Mouse (Mus musculus): ENCODE results near the gene Wnt7b.

Gene Wnt7b

DNA sequence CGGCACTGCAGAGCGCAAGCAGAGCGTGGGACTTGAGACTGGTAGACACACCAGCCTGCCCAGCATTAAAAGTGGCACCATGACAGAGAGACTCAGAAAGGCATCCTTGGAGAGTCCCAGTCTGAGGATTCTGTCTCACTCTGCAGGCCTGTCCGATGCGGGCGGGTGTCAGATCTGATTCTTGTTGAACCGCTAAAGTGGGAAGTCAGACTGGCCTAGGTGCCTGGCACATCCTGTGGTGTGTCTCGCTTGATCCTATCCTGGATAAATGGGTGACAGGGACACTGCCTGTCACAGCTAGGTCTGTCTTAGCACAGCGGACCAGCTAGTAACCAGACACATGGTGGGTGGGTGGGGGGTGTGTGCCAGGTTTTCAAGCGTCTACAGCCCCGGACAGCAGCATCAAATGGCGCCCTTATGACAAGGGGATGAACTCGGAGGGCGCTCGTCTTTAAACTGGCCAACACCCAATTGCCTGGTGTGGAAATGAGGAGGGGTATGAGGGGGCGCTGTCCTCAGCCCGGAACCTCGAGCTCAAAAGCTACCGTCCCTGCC, at the start of gene Wnt7b:
TSS of gene Wnt7b (minus strand) at position 118 of the 555 bp plus-strand sequence.
- no peak for DNase-seq

DNA sequence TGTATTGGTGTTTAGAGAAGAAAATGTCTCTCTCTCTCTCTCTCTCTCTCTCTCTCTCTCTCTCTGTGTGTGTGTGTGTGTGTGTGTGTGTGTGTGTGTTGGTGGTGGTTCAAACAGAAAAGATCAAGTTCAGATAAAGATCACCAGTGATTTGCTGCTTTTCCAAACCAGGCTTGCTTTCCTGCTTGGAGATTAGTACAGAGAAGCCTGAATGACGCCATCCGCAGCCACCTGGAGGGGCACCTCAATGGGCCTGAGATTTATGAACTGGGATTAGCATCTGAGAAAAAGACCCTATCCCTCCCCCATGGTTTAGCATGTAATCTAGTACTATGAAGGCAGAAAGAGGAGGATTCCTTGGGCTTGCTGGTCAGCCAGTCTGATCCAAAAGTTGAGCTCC, 49.3 kb upstream of the Wnt7b start:
- no peak for DNase-seq

DNA sequence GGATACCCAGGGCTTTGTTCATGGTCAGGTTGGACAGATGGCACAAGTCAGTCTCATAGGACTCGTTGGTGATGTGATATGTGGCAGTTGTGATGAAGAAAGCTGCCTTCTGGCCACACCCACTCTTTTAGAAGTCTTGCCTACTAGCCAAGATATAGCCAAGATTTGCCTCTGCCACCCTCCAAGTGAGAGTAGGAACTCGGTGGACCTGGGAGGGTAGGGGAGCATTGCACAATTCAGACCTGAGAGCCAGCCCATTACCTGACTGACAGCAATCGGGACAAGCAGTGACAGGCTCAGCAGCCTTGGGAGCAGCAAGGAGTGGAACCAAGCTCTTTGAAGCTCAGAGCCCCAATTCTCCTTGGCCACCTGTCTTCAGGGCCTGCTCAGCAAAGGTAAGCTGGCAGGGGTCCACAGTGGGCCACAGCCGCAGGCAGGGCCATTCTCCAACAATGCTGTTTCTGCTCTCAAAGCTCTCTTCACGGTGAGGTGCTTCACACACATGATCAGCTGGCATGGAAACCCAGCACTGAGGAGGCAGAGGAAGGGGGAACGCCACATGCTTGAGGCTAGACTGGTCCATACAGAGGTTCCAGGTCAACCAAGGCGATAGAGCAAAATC, 47.8 kb upstream of the Wnt7b start:
- DNase-seq = no peak

DNA sequence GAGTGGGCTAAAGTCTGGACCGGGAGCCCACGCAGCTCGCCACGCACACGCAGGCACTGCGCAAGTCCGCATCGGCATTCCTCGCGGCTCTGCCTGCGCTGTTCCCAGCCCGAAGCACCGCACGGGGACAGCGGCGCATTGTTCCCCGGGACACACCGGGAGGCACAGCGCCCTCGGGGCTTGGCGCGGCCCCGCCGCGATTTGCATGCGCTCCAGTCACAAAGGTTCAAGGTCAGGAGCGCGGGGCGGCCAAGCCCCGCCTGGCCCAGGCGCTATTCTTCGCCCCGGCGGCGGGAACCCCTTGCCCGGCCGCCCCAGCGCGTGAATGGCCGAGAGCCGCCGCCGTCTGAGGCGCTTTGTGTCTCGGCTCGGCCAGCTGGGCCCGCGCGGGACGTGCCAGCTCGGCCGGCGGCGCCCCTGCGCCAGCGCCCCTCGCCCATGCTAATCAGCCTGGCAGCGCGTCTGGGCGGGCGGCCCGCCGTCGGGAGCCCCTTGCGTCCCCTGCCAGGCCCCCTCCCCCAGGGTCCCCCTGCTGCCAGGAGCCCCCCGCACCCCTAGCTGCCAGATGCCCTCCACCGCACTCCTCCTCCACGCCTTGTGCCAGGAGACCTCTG, 43.5 kb upstream of the Wnt7b start:
- DNase-seq = peak; percentile 77 to 84

DNA sequence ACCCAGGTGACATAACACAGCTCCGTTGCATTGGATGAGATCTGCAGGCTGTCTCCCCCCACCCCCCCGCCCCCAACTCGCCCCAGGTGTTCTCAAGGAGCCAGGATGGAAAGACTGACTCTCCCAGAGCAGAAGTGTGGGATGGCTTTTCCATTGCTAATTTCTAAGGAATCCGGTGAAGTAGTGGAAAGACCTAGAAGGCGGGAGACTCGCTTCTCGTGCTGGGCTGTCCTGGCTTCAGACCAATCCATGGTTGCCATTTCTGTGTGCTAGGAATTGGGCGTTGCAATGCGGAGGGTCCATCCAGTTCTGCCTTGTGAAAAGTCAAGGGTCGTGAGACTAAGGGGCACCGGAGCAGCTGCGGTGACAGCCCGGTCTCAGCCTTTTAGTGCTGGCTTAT, 39.9 kb upstream of the Wnt7b start:
- no peak for DNase-seq

DNA sequence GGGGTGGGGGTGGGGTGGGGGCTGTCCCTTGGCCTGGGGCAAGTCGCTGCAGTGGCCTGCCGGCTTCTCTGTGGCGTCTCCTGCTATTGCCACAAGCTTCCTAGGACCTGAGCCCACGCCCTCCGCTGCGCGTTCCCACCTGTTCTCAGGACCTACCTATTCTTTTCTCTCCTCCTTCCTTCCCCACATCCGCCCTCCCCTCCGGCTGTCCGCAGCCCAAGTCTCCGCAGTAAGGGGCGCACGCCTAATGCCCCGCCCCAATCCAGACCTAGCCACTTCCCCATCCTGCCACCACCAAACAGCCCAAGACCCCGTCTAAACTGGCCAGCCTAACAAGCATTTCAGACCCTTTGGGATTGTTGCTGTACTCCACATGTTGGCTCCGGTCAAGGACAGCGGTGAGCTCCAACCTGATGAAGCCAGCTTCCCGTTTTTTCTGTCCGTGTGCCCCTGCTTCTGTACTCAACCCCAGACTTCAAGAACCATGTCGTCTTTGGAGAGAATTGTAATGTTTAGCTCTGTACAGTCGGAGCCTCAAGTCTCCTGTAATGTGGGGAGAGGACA, 33.3 kb upstream of the Wnt7b start:
- DNase-seq = no peak

DNA sequence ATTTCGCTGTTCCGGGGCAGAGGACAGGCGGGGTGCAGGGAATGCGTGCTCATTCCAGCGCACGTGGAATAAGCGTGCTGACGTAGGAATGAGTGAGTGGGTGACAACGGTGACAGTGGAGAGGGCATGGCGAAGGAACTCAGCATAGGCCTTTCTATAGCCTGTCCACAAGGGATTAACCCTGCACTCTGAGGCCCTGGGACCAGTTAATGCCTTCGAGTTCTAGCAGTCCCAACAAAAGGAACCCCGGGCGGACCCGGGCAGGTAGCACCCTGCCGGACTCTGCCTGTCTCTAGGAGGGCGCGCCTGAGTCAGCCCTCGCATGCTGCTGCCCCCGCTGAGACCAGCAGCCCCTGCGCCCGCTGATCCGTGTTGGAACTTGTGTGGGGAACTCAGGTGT, 32.8 kb upstream of the Wnt7b start:
- peak in 1 of 2 experiments; percentile 24 for DNase-seq

DNA sequence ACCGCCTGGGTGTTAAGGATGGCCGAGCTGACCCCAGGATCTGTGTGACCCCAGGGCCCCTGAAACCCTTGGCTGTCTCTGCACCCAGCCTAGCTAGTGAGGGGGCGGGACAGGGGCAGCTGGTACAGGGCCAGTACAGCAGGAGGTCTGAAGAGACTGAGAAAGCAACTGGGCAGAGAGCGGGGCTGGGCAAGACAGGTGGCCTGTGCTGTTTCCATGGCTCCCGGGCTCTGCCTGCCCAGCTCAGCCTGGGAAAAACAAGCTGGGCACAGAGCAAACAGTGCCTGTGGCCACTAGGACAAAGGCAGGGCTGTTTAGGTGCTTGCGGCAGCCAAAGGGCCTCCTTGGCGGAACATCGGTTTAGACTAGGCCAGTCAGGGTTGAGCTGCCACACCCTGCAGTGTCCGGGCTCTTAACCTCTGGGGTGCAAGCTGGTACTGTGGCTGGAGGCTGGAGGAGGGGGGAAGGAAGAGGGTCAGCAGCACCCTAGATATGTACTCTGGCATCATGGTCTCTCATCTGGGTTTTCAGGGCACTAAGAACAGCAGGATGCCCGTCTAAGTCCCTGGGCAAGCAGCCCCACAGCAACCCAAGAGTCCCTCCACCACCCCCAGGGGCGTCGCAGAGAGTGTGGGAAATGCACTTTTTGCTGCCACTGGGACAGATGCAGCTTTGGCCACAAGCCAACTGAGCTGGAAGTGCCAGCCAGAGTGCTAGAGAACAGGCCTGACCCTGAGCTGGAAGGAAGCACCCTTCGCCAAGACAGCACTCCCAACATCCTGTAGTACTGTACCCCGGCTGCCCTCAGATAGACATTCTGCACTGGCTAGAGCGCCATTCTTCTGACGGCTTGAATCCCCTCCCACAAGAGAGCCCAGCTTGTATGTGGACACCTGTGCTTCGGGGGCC, 31.3 kb upstream of the Wnt7b start:
- peak; percentile 89 to 94 for DNase-seq

DNA sequence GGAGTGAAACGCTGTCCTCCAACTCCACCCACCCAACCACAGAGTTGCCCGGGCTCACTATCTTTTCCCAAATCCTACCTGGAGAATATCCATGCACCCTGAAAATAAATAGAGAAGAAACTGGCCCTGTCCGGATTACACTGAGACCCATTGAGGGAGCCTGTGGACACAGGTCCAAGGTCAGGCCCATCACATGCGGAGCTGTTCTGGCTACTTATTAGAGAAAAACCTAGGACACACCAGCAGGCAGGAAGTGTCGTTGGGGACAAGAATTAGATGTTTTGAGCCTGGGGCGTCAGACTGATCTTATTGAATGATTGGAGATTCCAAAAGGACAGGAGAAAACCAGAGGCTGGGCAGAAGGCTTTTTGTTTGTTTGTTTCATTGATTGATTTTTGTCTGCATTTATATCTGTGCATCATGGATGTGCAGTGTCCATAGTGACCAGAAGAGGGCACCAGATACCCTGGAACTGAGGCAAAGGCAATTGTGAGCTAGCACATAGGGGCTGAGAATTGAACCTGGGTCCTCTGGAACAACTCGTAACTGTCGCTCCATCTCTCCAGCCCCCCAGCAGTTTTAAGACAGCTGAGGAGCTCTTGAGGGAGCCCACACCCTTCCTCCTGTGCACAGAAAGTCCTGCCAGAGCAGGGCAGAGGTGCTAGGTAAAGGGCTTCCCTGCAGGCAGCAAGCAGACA, 30.5 kb upstream of the Wnt7b start:
- DNase-seq = peak; percentile 71 to 80

DNA sequence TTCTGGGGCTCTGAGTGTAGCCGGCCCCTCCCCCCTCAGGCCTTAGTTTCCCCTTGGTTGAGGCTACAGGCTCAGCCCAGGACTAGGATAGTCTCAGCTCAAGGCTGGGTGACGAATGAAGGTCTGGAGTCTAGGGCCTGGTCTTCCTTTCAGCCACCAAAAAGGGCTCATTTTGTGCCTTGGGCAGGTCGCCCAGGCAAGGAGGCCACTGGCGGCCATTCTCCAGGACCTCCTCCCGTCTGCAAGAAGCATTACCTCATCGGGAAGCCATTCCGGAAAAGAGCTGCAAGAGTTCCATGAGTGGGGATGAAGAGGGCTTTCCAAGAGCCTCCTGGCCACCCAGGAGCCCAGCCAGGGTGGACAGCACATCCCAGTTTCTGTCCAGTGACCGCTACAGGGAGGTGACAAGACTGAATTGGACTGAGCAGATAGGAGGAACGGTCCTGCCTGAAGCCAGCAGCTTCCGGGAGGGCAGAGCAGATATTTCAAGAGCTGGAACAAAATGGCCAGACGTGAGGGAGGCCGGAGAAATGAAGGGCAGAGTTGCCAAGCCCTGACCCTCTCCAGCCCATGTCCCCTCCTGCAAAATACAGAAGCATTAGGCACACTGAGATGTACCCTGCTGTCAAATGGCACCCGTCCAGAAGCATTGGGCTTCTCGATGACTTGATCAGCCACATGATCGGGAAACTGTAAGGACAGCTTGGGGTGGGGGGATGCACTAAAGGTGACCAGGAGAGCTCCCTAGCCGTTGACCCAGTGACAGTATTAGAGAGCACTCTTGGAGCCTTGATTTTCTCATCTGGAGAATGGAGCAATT, 29.6 kb upstream of the Wnt7b start:
- DNase-seq = peak; percentile 50 to 54

DNA sequence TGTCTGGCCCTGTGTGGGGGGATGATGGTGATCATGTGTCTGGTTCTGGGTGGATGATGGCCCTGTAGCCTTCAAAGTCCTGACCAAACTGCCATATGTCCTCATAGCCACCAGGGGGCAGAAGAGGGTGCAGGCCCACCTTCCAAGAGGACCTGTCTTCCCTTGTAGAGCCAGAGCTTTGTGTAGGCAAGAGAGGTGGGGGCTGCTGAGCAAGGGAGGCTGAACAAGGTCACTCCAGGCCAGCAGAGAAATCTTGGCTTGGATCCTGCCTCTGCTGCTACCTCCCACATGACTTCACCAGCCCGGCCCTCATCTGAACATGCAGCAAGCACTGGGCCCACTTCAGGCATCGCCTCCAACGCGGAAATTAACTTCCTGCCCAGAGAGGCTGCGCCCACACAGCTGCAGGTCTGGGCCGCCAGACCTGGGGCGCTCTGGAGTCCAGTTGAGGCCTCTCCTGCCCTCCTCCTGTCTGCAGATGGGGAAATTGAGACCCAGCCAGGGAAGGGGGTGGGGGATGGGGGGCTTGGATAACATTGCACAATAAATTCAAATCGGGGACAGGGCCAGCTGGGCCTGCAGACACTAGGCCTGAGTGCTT, 28.4 kb upstream of the Wnt7b start:
- peak; percentile 90 to 97 for DNase-seq

DNA sequence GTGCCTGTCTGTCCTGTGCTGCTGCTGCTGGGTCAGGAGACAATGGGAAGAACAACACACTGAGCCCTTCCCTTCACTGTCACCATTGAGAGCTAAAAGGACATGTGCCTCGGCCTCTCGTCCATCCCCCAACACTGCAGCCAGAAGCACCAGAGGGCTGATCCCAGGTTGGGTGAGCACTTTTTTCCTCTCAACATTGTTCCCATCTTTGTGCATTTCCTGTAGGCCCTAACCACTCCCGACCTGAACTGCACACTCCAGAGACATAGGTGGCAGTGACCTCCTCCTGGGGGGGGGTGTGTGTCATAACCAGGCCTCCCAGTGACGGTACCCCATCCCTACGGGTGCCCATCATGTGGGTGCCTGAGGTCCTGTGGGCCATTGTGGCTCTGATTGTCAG, 27.8 kb upstream of the Wnt7b start:
- DNase-seq = no peak

DNA sequence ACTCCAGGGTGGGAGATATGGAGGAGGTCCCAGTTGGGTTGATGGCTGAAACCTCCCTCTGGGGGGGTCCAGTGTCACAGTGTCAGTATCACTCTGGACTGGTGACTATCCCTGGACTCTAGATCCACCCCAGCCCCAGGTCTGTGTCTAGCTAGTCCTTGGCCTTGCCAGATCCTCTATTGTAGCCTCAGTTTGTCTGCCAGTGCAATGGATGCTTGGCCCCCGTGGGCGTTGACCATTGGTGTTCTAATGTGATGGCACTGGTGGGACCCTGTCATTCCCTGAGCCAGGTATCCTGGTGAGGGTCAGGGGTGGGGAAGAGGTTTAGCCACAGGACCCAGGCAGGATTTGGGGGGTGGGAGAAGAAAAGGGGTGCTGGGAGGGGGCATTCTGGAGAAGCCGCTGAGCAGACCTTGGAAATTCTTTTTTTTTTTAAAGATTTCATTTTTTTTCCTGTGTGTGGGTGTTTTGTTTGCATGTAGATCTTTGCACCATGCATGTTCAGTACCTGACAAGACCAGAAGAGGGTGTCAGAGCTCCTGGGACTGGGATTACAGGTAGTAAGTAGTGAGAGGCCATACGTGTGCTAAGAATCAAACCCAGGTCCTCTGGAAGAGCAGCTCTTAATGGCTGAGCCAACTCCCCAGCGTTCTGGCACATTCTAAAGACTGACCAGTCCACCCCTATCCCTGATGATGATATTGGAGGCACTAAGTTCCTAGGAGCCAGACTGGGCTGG, 27.2 kb upstream of the Wnt7b start:
- DNase-seq = peak in 1 of 2 experiments; percentile 34

DNA sequence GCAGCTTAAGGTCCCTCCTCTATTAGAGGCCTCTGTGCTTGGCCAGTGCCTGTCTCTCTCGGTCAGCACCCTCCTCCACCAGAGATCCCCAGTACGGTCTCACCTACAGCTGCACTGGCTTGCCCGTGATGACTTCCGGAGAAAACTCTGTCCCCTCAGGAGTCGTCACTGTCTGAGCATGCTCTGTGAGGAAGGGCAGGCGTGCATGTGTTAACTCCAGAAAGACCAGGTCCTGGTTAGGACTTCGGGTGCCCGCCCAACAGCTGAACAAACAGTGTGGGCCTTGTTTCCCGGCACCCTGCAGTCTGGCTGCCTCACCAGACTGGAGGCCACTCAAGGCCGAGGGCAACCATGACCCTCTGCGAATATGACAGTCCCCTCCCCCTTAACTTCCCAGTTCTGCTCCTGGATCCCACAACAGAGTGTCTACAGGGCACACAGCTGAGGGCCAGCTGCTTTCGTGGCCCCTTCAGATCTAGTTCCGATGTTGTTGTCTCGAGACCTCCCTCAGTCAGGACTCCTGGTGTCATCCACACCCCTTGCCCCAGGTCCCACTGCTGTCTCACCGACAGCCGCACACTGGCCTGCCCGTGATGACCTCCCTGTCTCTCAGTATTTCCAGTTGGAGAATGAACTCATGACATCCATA, 23.8 kb upstream of the Wnt7b start:
- DNase-seq = peak in 1 of 2 experiments; percentile 23

DNA sequence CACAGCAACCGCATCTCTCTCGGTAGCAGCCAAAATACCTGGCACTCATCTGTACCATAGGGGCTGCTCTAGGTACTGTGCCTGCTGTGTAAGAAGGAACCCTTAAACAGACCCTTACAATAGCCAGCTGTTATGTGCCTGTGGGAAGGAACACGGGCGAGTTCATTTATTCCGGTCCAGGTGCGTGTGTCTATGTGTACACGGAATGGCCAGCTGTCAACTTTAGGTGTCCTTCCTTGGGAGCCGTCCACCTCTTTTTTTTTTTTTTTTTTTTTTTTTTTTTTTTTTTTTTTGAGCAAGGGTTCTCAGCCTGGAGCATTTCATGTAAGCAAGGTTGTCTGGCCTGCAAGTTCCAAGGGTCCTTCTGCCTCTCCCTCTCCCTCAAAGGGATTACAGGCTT, 22.7 kb upstream of the Wnt7b start:
- DNase-seq = no peak

DNA sequence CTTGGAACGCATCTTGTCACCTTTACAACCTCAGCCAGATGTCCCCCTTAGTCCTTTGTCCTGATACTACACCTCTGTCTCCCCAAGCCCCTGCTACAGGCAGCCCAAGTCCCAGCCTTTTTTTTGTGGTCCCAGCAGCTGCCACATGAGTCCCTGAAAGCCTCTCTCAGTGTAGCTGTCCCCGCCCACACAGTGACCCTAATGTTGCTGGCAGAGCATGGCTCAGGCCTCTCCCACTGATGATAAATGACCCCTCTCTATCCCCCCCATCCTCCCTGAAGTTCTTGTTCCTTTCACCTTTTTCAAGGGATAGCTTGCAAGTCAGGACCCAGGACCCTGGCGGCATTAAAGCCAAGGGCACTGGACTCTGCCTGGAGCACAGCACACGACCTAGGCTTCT, 22.2 kb upstream of the Wnt7b start:
- DNase-seq = no peak

DNA sequence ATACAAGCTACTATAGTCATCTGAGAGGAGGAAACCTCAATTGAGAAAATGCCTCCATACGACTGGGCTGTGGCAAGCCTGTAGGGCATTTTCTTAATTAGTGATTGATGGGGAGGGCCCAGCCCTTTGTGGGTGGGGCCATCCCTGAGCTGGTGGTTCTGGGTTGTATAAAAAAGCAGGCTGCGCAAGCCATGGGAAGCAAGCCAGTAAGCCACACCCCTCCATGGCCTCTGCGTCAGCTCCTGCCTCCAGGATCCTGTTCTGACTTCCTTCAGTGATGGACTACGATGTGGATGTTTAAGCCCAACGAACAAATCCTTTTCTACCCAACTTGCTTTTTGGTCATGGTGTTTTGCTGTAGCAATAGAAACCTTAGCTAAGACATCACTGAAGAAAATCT, 21.1 kb upstream of the Wnt7b start:
- peak; percentile 64 to 65 for DNase-seq

DNA sequence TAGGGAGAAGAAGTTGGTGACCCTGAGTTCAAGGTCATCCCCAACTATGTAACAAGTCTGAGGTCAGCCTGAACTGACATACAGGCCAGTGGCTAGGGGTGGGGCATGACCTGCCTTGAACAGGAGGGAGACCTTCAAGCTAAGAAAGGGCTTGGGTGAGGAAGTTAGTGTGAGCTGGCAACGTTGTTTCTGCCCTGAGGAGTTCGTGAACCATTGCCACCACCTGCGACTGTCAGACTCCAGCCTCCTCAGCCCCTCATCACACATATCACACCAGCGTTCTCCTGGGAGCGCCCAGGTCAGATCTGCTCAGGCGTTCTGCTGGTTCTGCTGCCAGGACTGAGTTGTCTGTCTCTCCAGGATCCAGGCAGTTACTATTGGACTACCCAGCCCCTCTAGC, 20.5 kb upstream of the Wnt7b start:
- no peak for DNase-seq

DNA sequence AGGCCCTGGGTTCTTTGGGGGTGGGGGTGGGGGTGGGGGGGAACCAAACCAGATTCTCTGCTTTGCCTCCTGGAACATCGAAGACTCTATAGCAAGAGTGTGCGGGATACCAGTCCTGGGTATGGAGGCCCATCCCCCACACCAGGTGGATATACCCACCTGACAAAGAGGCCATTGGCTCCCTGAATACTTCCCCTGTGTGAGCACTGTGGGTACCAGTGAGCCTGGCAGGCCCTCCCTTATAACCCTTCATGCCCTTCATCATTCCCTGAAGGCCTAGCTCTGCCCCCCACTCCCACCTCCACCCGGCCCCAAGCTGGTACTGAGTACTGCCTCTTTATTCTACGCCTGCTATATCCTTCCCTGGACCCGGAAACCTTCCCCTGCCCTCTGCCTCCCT, 19.7 kb upstream of the Wnt7b start:
- DNase-seq = no peak

DNA sequence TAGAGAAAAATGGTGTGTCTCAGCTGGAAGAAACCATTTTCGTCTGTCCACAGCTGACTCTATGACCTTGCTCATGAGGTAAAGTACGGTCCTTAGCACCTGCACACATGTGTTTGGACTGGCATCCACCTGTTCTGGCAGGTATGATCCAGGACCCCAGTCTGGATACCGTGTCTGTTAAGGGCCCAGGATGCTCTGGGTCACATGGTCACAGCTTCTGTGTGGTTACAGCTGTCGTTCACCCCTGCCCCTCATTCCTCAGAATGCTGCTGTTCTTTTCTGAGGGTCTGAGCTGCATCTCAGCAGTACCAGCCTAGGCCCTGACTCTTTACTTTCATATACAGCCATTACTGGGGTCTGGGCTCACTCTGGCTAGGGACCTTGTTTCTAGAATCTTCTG, 18.9 kb upstream of the Wnt7b start:
- DNase-seq = no peak
